Mouse (Mus musculus): ENCODE data around the gene Bcl2a1b. TPM values are rescaled to one million over a fixed set of nuclear protein-coding genes. Genes with fewer than 3 reads are reported as not detected.
A peak's percentile ranks its signal among the peaks of the same experiment; 100 is the strongest.
"Not testable (repeated sequence)": the region's sequence is repeated elsewhere in the genome, so short reads cannot be mapped to it uniquely, and the experiment has no call there.

The Bcl2a1b gene
- total RNA-seq (2014; fragmentation: Nextera tagmentation) (not detected in 2 replicates), total RNA-seq (2017) (not detected in 2 replicates), polyA plus RNA-seq (2012) (not detected in 2 replicates)

GRCm38 (mm10) chr9:89198969-89199416 is at the start of gene Bcl2a1b, which contains the start of gene Gm29094:
Bcl2a1b (plus strand) TSS chr9:89199209.
Gm29094 (plus strand) TSS chr9:89199379.
- DNase-seq (ENCODE audit: low spot score) = not testable (repeated sequence)

GRCm38 (mm10) chr9:89172539-89172938 is 26.5 kb upstream of the Bcl2a1b start:
- H3K9me3 ChIP-seq (replicated peaks); H3K4me3 ChIP-seq (ENCODE audit: low read depth, low read length); H3K36me3 ChIP-seq (replicated peaks); H3K27me3 ChIP-seq (ENCODE audit: insufficient read depth, low read length); DNase-seq (ENCODE audit: low spot score); ATAC-seq (ENCODE audit: extremely low read depth, insufficient number of reproducible peaks, low FRiP score, poor library complexity, severe bottlenecking); H3K4me1 ChIP-seq (ENCODE audit: insufficient read depth, low read depth, low read length): not testable (repeated sequence)

More at GRCm38 (mm10) chr9:89198969-89199416, at the start of gene Bcl2a1b, which contains the start of gene Gm29094:
- H3K36me3 ChIP-seq (replicated peaks); H3K9me3 ChIP-seq (replicated peaks); H3K27me3 ChIP-seq (ENCODE audit: insufficient read depth, low read length); H3K4me1 ChIP-seq (ENCODE audit: insufficient read depth, low read depth, low read length); H3K4me3 ChIP-seq (ENCODE audit: low read depth, low read length); ATAC-seq (ENCODE audit: extremely low read depth, insufficient number of reproducible peaks, low FRiP score, poor library complexity, severe bottlenecking): not testable (repeated sequence)

- not testable (repeated sequence) for H3K4me1 ChIP-seq (ENCODE audit: insufficient read depth, low read depth, low read length); H3K9me3 ChIP-seq (replicated peaks); H3K36me3 ChIP-seq (replicated peaks); DNase-seq (ENCODE audit: low spot score); H3K4me3 ChIP-seq (ENCODE audit: low read depth, low read length); H3K27me3 ChIP-seq (ENCODE audit: insufficient read depth, low read length)
- peak; percentile 34; the same call in 1 of the 2 replicates for ATAC-seq (ENCODE audit: extremely low read depth, insufficient number of reproducible peaks, low FRiP score, poor library complexity, severe bottlenecking)
Measured at GRCm38 (mm10) chr9:89178833-89179232, 20.2 kb upstream of the Bcl2a1b start.

DNA sequence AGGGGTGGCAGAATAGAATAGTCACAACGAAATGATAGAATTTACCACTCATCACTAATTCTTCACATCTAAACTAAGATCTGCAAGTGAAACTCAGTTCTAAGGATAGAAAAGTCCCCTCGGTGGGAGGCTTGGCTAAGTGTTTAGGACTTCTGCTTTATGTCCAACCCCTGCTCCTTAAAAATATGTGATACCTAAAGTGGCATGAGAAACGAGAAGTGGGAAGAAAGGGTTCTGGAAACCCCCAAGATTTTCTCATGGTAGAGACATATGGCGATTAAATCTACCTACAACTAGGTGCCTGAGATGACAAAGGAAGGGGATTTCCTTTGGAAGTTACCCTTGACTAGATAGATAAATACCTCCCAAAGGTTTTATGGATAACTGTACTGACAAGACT is 19.5 kb upstream of the Bcl2a1b start:
- ATAC-seq (ENCODE audit: extremely low read depth, insufficient number of reproducible peaks, low FRiP score, poor library complexity, severe bottlenecking); DNase-seq (ENCODE audit: low spot score); H3K9me3 ChIP-seq (replicated peaks); H3K4me3 ChIP-seq (ENCODE audit: low read depth, low read length); H3K27me3 ChIP-seq (ENCODE audit: insufficient read depth, low read length); H3K4me1 ChIP-seq (ENCODE audit: insufficient read depth, low read depth, low read length); H3K36me3 ChIP-seq (replicated peaks): not testable (repeated sequence)

GRCm38 (mm10) chr9:89187006-89187405 is 12.0 kb upstream of the Bcl2a1b start:
- not testable (repeated sequence) for ATAC-seq (ENCODE audit: extremely low read depth, insufficient number of reproducible peaks, low FRiP score, poor library complexity, severe bottlenecking); H3K4me3 ChIP-seq (ENCODE audit: low read depth, low read length)

GRCm38 (mm10) chr9:89195483-89195882 is 3.5 kb upstream of the Bcl2a1b start:
- not testable (repeated sequence) for H3K4me1 ChIP-seq (ENCODE audit: insufficient read depth, low read depth, low read length); ATAC-seq (ENCODE audit: extremely low read depth, insufficient number of reproducible peaks, low FRiP score, poor library complexity, severe bottlenecking); H3K9me3 ChIP-seq (replicated peaks); DNase-seq (ENCODE audit: low spot score); H3K36me3 ChIP-seq (replicated peaks); H3K4me3 ChIP-seq (ENCODE audit: low read depth, low read length); H3K27me3 ChIP-seq (ENCODE audit: insufficient read depth, low read length)

More at GRCm38 (mm10) chr9:89187006-89187405, 12.0 kb upstream of the Bcl2a1b start:
- not testable (repeated sequence) for H3K27me3 ChIP-seq (ENCODE audit: insufficient read depth, low read length); DNase-seq (ENCODE audit: low spot score); H3K4me1 ChIP-seq (ENCODE audit: insufficient read depth, low read depth, low read length); H3K9me3 ChIP-seq (replicated peaks); H3K36me3 ChIP-seq (replicated peaks)

DNA sequence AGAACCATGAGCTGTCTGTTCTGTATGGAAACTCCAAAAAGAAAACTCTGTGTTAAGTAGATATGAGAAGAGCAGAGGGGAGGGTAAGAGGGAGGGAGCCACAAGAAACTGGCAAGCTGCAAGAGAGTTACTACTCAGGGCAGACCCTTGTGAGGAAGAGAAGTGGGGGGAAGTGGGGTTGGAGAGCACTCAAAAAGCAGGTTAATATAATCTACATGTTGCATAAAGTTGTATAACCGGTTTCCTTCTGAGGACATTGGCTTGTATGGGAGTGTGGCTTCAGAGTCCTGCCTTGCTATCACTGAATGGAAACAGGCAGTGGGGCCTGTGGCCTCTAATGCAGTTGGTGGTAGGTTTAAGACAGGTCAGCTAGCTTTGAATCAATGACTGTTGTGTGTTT is 1.5 kb upstream of the Bcl2a1b start:
- H3K9me3 ChIP-seq (replicated peaks); ATAC-seq (ENCODE audit: extremely low read depth, insufficient number of reproducible peaks, low FRiP score, poor library complexity, severe bottlenecking); H3K4me1 ChIP-seq (ENCODE audit: insufficient read depth, low read depth, low read length); H3K27me3 ChIP-seq (ENCODE audit: insufficient read depth, low read length); H3K36me3 ChIP-seq (replicated peaks); H3K4me3 ChIP-seq (ENCODE audit: low read depth, low read length); DNase-seq (ENCODE audit: low spot score): not testable (repeated sequence)

- ATAC-seq (ENCODE audit: extremely low read depth, insufficient number of reproducible peaks, low FRiP score, poor library complexity, severe bottlenecking); H3K4me1 ChIP-seq (ENCODE audit: insufficient read depth, low read depth, low read length); H3K36me3 ChIP-seq (replicated peaks); H3K27me3 ChIP-seq (ENCODE audit: insufficient read depth, low read length); DNase-seq (ENCODE audit: low spot score); H3K9me3 ChIP-seq (replicated peaks); H3K4me3 ChIP-seq (ENCODE audit: low read depth, low read length): not testable (repeated sequence)
Measured at GRCm38 (mm10) chr9:89198349-89198748, 660 bp upstream of the Bcl2a1b start.

DNA sequence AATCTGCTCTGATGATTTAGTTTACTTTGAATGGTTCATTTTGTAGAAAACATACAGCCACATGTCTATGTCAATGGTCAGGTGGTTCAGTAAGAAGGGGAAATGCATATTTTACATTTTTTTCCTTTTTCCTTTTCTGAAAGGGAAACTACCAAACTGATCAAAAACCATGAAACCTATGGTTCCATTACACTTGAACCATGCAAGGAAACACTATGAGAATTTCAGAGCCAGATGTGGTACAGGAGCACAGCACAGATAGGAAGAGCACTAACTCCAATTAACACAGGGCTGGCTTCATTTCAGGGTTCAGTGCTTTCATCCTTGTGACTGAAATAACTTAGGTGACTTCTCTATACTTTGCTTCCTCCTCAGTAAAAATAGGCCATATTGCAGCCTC is 3.2 kb downstream of the Bcl2a1b start:
- H3K4me3 ChIP-seq (ENCODE audit: low read depth, low read length); H3K4me1 ChIP-seq (ENCODE audit: insufficient read depth, low read depth, low read length); H3K27me3 ChIP-seq (ENCODE audit: insufficient read depth, low read length); ATAC-seq (ENCODE audit: extremely low read depth, insufficient number of reproducible peaks, low FRiP score, poor library complexity, severe bottlenecking); H3K9me3 ChIP-seq (replicated peaks); H3K36me3 ChIP-seq (replicated peaks); DNase-seq (ENCODE audit: low spot score): not testable (repeated sequence)

DNA sequence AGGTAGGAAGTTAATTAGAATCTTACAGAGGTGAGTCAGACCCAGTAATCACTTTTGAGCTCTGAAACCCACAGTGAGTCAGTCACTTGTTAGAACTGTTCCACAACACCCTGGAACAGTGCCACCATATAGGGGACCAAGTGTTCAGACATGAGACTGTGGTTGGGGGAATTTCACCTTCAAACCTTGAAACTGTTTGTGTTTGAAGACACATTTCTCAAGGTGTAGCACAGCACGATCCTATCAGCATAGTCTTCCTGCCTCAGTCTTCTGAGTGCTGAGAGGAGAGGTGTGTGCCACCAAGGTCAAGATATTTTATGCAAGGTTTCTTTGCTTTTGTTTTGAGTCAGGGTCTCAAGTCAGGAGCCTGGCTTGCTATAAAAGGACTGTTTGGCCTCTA is 9.9 kb downstream of the Bcl2a1b start:
- H3K4me1 ChIP-seq (ENCODE audit: insufficient read depth, low read depth, low read length); H3K36me3 ChIP-seq (replicated peaks); DNase-seq (ENCODE audit: low spot score); H3K9me3 ChIP-seq (replicated peaks); H3K4me3 ChIP-seq (ENCODE audit: low read depth, low read length); H3K27me3 ChIP-seq (ENCODE audit: insufficient read depth, low read length); ATAC-seq (ENCODE audit: extremely low read depth, insufficient number of reproducible peaks, low FRiP score, poor library complexity, severe bottlenecking): not testable (repeated sequence)

DNA sequence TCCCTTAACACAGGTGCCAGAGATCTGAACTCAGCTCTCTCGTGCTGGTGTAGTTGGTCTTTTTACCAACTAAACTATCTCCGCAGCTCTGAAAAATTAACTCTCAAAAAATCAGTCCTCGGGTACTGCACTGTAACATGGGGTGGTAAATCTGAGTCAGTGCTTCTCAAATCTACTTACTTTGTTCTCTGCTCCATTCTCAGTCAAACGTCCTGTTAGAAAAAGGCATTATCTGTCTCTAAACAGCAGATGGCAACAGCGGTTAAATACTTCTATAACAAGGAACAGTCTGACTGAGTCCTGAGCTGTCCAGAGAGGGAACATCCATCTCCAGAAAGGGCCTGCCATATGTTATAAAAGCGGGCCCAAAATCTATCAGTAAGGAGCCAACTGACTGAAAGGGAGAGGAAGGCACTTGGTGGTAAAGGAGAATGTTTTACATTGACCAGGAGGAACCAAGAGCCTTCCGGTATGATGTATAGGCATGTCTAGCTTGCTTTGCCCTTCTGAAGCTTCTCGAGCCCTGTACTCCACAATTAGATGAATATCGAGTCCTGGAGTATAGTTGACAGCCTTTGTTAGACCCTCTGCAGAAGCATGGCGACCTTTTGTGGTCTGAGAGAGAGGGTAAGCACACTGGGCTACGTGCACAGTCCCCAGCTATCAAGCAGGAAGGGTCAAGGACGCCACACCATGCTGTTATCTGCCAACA is 11.5 kb downstream of the Bcl2a1b start, which contains the start of gene Mthfs:
Mthfs (plus strand) TSS at position 324 of the 712 bp plus-strand sequence.
- 0 out of 2 replicates have a peak, but pooled peaks have one; percentile 18 for ATAC-seq (ENCODE audit: extremely low read depth, insufficient number of reproducible peaks, low FRiP score, poor library complexity, severe bottlenecking)
- DNase-seq (ENCODE audit: low spot score); H3K4me1 ChIP-seq (ENCODE audit: insufficient read depth, low read depth, low read length); H3K27me3 ChIP-seq (ENCODE audit: insufficient read depth, low read length); H3K9me3 ChIP-seq (replicated peaks); H3K36me3 ChIP-seq (replicated peaks): not testable (repeated sequence)
- peak within 1 kb of the TSS; percentile 63; the same call in 1 of the 2 replicates for H3K4me3 ChIP-seq (ENCODE audit: low read depth, low read length)

Measured in G1E (cell line).